Mouse (Mus musculus): ENCODE data around the gene Cep19. TPM values are rescaled to one million over a fixed set of nuclear protein-coding genes. Genes with fewer than 3 reads are reported as not detected.
A peak's percentile ranks its signal among the peaks of the same experiment; 100 is the strongest.

The Cep19 gene
- total RNA-seq, 2 experiments from 2014 or later = 66.8 to 67.1 TPM

DNA sequence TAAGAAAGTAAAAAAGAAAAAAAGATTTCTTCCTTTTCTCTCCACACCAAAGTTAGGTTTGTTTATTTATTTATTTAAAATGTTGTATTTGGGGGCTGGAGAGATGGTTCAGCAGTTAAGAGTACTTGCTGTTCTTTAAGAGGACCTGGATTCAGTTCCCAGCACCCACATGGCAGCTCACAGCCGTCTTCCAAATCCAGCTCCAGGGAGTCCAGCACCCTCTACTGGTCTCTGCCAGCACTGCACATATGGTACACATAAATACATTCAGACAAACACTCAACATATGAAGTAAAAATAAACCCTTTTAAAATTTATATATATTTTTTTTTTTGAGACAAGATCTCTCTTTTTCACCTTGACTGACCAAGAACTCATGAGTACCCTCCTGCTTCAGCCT is 6.1 kb downstream of the Cep19 start:
- DNase-seq (ENCODE audit: low spot score in 2 of 2) = no peak

DNA sequence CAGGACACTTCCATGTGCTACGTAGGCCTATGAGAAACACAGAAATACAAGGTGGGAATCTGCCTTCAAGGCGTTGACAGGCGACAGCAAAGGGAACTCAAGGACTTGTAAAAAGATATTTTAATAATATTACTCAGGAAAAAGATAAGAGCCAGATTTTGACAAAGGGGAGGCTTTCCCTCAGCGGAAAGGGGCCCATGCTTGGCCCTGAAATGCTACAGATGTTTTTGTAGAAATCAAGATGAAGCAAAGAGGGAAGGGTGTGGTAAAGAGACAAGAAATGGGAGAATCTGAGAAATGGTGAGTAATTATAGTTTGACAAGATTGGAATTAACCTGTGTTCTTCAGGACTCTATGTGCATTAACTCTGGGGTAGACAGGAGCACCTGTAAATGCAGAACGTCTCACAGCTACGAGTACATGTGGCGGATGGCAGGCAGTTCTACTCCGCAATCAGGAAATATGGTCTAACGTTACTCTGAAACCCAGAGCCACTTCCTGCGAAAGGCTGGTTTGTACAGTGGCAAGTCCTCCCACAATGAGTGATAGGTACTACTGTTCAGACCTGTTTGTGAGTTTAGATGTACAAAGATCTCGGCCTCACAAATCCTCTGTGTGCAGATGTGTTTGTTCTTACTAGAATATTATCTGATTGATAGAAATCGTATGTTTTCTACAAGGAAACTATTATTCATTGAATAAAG is 7.9 kb downstream of the Cep19 start:
- DNase-seq (ENCODE audit: low spot score in 2 of 2) = no peak

DNA sequence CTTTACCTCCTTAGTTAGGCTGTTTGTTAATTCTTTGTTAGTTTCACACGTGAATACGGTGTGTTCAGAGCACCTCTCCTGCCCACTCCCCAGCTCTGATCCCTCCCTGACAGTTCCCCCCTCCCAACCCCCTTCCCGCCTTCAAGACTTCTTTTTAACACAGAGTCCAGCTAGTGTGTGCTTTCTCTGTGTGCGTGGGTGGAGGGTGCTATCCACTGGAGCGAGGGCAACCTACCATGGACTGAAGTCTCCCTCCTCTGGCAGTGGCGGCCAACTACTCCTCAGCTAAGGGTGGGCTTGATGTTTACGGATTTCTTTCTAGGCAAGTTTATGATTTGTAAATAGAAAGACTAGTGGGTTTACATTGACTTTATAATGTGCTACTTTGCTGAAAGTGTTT is 8.6 kb downstream of the Cep19 start:
- DNase-seq (ENCODE audit: low spot score in 2 of 2) = no peak

DNA sequence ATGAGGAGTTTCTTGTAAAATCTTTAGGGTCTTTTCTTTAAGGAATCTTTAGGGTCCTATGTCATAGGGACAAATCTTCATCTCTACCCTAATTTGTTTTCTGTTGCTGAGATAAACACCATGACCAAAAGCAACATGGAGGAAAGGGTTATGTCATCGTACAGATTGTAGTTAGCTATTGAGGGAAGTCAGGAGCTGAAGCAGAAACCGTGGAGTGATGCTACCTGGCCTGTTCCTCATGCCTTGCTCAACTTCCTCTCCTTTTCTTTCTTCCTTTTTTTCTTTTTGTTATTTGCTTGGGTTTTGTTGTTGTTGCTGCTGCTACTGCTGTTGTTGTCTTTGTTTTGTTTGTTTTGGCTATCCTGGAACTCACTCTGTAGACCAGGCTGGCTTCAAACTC is 9.0 kb downstream of the Cep19 start:
- DNase-seq (ENCODE audit: low spot score in 2 of 2) = no peak

DNA sequence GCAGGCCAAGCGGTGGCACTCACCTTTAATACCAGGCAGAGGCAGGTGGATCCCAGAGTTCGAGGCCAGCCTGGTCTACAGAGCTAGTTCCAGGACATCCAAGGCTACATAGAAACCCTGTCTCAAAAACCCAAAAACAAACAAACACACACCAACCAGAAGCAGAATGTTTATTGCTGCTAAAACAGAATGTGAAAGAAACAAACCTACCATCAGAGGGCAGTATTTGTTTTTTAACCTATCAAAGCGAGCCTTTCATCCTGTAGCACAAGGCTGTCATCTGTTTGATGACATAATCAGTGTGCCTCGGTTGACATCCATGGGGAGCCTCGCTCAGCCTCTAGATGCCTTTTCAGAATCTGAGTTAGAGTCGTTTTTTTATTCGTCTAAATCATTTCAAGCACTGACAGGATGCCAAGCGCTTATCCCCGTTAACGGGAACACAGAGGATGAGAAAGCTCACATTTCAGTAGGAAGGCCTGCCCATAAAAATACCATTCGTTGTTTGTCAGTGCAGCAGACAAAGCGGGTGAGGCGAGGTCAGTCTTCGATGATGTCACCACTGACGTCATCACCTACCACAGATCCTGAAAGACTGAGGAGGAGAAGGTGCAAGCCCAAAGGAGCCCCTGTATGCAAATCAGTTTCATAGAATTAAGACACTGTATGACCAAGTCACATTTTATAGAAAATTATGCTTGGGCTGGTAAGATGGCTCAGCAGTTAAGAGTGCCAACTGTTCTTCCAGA is 11.5 kb downstream of the Cep19 start:
- DNase-seq (ENCODE audit: low spot score in 2 of 2) = no peak

DNA sequence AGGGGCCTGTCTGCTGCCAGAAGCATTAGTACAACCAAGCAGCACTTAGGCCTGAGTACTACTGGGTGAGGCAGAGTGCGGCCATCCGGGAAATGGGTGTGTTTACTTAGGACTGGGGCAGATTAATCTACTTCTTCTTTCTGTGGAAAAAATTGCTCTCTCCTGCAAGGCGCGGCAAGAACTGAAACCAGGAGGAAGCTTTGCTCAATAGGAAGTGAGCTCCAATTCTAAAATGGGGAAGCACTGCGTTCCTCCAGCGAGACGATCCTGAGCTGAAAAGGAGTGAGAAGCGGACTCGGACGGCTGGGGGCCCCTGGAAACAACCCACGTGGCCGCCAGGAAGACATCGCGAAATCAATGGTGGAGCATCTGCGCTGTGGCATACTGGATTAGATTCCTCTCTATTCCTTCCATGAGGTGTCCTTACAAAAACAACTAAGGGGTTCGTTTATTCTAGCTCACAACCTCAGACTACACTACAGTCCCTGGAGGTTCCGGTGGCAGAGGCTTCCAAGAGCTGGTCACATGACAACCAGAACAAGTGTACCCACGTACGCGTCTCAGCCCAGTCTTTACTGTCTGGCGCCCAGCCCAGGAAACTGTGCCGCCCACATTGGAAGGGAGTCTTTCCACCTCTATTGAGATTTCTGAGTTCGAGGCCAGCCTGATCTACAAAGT is 14.1 kb downstream of the Cep19 start:
- peak; percentile 35 to 55 for DNase-seq (ENCODE audit: low spot score in 2 of 2)

DNA sequence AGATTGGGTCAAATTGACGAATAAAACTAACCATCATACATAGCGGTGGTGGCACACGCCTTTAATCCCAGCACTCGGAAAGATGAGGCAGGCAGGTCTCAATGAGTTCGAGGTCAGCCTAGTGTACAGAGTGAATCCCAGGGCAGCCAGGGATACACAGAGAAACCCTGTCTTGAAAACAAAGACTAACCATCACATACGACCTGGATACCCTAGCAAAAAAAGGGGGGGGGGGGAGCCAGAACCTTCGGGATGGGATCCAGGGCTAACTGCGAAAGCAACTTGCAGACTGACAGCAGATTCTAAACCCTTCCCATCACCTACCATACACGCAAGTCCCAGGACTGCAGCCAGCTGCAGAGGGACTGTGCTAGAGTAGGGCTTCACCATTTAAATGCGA is 14.8 kb downstream of the Cep19 start:
- no peak for DNase-seq (ENCODE audit: low spot score in 2 of 2)

DNA sequence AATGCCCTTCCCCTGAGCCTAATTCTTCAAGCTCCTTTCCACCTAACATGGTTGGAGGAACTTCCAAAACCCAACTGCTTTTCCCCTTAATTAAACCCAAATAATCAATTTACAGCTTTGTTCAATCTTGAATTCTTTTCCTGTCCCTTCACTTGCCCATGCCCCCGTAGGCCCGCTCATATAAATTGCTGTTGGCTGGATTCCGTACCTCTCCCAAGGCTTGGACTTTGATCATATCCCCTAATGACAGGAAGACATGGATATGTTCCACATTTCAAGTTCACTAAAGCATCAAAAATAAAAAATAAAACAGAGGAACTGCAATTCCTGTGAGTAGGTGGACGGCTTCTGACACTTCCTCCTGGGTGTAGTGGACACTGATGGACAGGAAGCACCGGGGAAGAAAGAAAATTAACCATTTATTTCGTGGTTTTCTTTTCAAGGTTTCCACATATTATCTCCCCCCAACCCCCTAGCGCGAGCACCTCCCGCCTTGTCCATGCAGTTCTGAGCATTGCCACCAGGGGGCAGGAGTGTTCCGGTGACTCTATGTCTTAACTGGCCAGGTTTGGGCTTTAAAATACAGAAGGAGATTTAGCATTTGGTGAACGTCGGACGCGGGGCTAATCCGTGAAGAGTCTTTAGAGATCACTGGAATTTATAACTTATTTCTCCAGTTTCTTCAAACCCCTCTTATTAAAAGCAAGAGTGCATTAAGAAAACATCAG is 15.5 kb downstream of the Cep19 start:
- peak; percentile 79 to 90 for DNase-seq (ENCODE audit: low spot score in 2 of 2)

DNA sequence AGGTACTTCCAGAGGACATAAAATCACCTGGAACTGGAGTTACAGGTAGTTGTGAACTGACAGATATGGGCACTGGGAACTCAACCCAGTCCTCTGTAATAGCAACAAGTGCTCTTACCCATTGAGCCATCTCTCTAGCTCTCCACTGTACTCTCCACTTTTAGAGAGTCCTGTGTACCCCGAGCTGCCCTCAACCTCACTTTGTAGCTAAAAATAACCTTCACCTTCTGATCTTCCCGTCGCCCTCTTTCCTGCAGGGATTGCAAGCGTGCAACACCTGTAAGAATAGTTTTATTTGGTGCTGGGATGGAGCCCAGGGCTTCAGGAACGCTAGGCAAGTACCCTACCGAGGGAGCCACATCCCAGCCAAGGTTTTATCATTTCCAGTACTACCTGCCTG is 16.2 kb downstream of the Cep19 start:
- no peak for DNase-seq (ENCODE audit: low spot score in 2 of 2)

DNA sequence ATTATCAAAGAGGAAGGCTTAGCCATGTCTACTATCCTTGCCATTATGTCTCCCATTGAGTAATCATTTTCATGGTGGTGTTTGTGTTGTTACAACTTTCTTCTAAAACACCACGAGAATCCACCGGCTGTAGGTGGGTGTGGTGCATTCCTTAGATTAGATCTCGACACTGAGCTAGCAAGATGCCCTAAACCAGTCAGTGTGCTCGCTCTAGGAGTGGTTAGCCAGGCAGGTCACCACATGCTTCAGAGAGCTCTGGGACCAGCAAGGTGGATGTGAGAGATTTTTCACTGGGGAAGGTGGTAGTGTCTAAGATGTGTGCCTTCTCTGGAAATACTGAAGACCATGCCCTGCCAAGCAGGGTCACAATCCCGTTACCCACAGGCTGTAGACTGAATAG is 16.6 kb downstream of the Cep19 start:
- no peak for DNase-seq (ENCODE audit: low spot score in 2 of 2)

DNA sequence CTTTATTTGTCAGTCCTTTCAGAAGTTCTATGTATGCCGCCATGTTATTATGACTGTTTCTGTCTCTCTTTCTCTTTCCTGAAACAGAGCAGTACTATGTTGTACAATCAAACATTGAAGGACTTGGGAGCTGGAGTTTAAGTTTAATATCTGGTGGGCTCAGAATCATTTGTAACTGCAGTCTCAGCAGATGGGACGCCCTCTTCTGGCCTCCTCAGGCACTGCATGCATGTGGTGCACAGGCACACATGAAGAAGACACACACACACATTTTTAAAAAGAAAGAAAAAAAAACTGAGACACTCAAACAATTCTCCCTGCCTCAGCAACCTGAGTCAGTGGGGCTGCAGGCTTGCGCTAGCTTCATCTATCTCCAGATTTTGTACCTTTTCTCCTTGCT is 20.9 kb downstream of the Cep19 start:
- DNase-seq (ENCODE audit: low spot score in 2 of 2) = no peak

DNA sequence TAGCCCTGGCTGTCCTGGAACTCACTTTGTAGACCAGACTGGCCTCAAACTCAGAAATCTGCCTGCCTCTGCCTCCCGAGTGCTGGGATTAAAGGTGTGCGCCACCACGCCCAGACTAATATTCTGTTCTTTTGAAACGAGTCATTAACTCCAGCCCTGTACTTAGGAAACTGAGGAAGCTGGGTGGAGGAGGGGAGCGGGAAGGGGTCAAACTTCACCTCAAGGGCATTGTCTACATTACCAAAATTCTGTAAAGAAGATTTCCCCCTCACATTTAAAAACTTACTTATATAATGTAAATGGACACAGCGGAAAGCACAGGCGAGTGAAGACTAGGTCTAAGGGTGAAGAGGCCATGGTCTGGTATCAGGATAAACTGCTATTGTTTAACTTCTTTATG is 24.4 kb downstream of the Cep19 start:
- DNase-seq (ENCODE audit: low spot score in 2 of 2) = no peak

DNA sequence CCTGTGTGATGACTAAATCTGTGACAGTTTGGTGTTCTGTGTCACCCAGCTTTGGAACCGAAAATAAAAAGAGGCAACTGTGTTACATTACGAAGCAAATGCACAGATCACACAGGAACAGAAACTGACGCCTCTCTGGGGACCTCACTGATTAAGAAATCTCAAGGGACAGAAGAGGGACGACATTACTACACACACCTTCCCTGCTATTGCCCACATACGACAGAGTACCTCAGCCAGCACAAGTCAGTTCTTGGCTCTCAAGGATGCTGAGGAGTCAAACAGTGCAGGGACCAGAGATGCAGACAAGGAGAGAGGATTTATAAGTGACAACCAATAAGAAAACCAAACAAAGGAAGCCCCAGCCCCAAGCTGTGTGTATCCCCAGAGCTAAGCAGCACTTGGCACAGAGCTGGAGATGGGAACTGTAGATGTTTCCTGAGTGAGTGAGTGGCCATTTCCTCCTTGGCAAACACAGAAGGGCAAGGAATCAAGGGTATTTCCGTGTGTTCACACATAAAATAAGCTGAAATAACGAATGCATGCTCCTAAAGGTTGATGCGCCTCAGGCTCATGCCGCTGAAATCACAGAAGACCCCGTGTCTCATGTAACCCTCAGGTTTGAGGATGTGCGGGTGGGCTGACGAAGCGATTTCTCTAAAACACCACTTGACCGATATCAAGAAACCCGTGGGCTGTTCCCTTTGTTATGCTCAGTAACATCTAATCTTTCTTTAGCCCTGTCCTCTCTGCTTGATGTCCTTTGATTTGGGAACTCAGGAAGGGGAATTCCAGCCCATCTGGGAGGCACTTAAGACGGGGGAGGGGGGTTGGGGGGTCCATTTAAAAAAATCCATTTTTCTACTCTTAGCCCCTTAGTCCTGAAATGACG is 25.1 kb downstream of the Cep19 start:
- no peak for DNase-seq (ENCODE audit: low spot score in 2 of 2)

DNA sequence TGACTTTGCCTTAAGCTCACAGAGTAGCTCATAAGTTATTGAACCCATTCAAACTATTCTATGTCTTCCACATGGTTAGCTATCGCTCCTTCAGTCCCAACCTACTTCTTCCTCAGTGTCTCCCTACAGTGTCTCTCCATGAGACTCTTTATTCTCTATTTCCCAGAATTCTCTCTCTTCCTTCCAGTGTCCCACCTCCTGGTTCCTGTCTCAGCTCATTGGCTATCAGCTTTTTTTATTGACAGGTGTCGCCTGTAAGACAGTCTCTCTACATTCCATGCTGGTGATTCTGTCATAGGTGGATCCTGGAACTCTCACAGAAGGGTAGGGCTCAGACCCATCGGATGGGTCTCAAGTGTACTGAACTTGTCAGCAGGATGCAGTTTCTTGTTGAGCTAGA is 25.8 kb downstream of the Cep19 start:
- no peak for DNase-seq (ENCODE audit: low spot score in 2 of 2)

DNA sequence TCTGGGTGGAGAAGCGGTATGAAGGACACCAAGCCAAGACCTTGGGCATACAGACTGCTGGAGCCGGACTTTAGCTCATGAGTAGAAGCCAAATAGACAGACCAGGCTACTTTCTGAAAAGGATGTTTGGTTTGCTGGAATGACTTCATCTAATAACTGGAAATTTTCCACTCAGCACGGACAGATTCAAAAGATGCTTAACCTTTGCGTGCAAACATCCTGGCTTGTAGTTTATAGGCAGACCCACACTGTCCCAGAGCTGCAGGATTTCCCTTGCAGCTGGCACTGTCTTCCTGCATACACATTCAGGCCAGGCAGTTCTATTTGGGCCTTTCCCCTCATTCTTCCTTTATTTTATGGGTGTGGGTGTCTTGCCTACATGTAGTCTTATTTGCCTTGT is 27.4 kb downstream of the Cep19 start:
- no peak for DNase-seq (ENCODE audit: low spot score in 2 of 2)

DNA sequence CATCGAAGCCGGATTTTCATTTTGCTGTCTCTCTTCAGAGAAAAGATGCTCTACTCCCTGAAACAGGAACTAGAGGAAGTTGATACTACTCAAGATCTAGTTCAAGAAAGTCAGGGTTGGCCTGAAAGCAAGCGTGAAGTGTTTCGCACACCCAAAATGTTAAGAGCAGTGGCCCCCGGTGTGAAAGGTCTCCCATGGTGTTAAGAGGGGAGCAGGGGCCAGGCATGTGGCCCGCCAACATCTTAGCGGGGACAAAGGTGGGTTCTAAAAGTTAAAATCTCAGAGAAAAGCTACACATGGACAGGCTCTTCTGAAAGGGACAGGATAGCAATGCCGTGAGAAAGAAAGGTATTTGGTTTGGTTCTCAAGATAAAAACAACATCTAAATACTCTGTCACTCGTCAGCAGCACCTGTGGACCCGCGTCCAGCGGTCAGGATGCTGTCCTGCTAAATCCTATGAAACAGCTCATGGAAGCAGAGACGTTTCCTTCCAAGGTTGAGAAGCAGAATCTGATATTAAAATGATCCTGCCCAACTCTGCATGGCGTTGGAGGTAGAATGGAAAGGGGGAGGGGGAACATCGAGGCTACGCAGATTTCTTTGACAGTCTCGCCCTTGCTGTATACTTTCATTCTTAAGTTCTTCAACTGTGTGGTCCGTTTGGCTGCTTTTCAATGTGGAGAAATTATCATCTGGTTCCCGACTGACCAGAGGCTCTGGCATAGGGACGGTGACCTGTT is 30.0 kb downstream of the Cep19 start:
- DNase-seq (ENCODE audit: low spot score in 2 of 2) = no peak

DNA sequence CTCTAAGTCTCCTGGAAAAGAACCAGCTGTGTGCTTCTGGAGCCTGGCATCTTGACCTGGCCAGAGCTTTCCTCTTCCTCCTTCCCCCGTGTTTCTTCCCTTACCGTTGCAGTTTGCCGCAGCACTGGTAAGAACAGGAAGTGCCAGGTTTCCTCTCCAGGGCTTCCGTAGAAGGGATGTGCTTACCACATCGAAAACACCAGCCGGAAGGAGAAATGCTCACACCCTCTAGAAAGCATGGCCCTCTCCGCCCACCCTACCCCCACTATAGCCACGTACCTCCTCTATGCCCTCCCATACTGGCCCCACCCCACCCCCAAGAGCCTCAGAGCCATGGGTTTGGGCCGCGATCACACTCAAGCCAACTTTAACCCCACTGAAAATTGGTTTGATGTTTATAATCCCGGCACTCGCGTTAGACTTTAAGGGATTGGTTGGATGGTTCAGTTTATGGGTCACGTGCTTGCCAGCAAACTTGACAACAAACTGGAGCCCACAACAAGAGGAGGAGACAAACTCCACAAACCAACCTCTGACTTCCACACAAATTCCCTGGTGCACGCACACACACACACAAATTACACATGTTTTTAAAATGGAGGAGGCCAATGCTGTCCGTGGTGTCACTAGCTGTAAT is 30.7 kb downstream of the Cep19 start:
- DNase-seq (ENCODE audit: low spot score in 2 of 2) = no peak

DNA sequence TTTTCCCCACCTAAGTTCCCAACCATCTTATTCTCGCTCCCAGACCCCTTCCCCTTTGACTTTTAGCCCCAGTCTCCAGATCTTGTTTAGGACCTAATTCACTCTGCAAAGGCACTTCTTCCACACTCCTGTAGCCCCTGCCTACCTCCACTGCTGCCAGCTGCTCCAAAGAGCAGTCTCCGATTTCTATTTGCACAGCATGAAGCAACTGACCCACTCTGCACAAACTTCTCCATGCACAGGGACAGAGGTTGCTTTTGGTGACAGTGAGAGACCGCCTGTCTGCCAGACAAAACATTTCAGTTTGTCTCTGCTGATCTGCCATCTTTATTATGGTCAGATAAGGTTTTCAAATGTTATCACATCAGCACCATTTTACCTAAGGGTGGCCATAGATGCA is 33.5 kb downstream of the Cep19 start:
- DNase-seq (ENCODE audit: low spot score in 2 of 2) = no peak

DNA sequence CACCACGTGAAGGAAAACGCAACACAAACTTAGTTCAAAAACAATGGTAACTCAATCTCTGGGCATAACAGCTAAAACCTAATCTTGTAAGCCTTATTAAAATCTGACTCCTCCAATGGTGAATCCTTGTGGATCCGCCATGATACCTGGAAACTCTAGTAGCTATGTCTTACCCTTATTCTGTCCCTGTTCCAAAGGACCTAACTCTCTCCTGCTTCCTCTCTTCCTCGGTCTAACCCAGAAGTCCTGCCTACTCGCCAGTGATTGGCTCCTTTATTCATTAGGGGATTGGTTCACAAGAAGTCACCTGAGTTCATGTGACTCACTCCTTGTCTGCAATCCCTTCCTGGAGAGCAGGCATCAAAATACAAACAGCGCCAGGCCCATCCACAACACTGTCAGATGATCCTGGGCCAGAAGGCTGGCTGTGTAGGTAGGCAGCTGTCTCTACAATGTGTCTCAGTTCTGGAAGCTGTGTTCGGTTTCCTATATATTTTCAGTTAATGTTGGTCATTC is 36.3 kb downstream of the Cep19 start:
- no peak for DNase-seq (ENCODE audit: low spot score in 2 of 2)

Data from left cerebral cortex, adult 18-20 months (tissue).